Mouse (Mus musculus) liver, embryonic 13.5 days (tissue): Measurements from ENCODE around the gene Slc7a4. TPM values are rescaled to one million over a fixed set of nuclear protein-coding genes. Genes with fewer than 3 reads are reported as not detected.

Experiments
- ATAC-seq: fragments of 200-750 bp; cut with Nextera tagmentation; 2 replicates; pipeline ENCODE4 v1.8.0; 2017; ENCODE audit warnings: low read depth, mild to moderate bottlenecking, moderate number of reproducible peaks, moderate library complexity
- DNase-seq: peaks from one replicate; pipeline ENCODE4 v3.0.0; 2022
- H3K27ac ChIP-seq: fragments of 300-500 bp; sonication (generic); 2 replicates; pipeline ENCODE4 v1.5.1; 2015; ENCODE audit warnings: moderate library complexity, mild to moderate bottlenecking, inconsistent platforms
- H3K27me3 ChIP-seq: fragments of 300-500 bp; sonication (generic); 2 replicates; pipeline ENCODE4 v1.6.1; 2015; ENCODE audit warnings: mild to moderate bottlenecking, inconsistent platforms
- H3K36me3 ChIP-seq: fragments of 300-500 bp; sonication (generic); 2 replicates; pipeline ENCODE4 v1.6.1; 2015; ENCODE audit warnings: mild to moderate bottlenecking, inconsistent platforms
- H3K4me1 ChIP-seq: fragments of 300-500 bp; sonication (generic); replicated peaks from 2 replicates; pipeline ENCODE4 v1.6.1; 2015; ENCODE audit warnings: inconsistent platforms
- H3K4me2 ChIP-seq: fragments of 300-500 bp; sonication (generic); 2 replicates; pipeline ENCODE4 v1.6.1; 2015; ENCODE audit warnings: inconsistent platforms, mild to moderate bottlenecking, moderate library complexity
- H3K4me3 ChIP-seq: fragments of 300-500 bp; sonication (generic); replicated peaks from 2 replicates; pipeline ENCODE4 v1.5.1; 2015; ENCODE audit warnings: mild to moderate bottlenecking, inconsistent platforms
- H3K9ac ChIP-seq: fragments of 300-500 bp; sonication (generic); 2 replicates; pipeline ENCODE4 v1.6.1; 2015; ENCODE audit warnings: mild to moderate bottlenecking, inconsistent platforms
- H3K9me3 ChIP-seq: fragments of 300-500 bp; sonication (generic); replicated peaks from 2 replicates; pipeline ENCODE4 v1.6.1; 2016; ENCODE audit warnings: inconsistent platforms
- WGBS: fragments of 180-500 bp; shearing (Covaris S2); methylation state at CpG from one replicate; pipeline ENCODE4 v1.1.7; 2015; ENCODE audit not compliant: insufficient replicate concordance; 5-methylcytosine and 5-hydroxymethylcytosine counted together
- polyA plus RNA-seq: library from polyadenylated mRNA; unstranded; fragments of >200 nt; fragmentation: Nextera tagmentation; extraction: Ambion mirVana; gene quantifications from 2 replicates; pipeline ENCODE4 v1.2.1, GENCODE M21; 2015

The Slc7a4 gene
- polyA plus RNA-seq, 1 experiment from 2014 or later, result 1.8 TPM

DNA sequence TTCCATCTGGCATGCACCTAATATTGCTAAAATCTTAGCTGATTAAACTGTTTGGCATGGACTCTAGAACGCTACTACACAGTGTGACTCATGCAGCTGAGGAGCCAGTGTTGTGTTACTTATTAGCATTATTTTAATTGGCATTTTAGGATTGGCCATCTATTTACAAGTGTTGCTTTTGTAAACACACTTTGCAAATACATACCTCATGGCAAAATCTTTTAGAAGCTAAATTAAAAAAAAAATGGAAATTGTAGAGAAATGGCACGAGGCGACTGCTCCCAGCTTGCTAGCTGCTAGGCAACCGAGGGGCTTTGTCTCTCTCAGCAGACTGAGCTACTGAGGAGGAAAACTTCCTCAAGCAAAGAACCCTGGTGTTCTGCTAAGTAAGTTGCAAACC is 21.9 kb upstream of the Slc7a4 start:
- H3K27ac ChIP-seq, result no peak overlapping the region
- no peak for ATAC-seq
- no peaks in the 10 kb centered on the region for H3K4me1 ChIP-seq
- peaks cover 2% of the 10 kb centered on the region; the same call in 1 of the 2 replicates for H3K27me3 ChIP-seq
- H3K4me3 ChIP-seq, result no peak overlapping the region
- no peak overlapping the region for H3K4me2 ChIP-seq
- no peak overlapping the region for H3K9ac ChIP-seq
- WGBS, result 67% methylated on average over 4 of the region's 4 CpGs
- no peak for DNase-seq
- no peaks in the 10 kb centered on the region for H3K36me3 ChIP-seq
- H3K9me3 ChIP-seq, result no peaks in the 10 kb centered on the region

DNA sequence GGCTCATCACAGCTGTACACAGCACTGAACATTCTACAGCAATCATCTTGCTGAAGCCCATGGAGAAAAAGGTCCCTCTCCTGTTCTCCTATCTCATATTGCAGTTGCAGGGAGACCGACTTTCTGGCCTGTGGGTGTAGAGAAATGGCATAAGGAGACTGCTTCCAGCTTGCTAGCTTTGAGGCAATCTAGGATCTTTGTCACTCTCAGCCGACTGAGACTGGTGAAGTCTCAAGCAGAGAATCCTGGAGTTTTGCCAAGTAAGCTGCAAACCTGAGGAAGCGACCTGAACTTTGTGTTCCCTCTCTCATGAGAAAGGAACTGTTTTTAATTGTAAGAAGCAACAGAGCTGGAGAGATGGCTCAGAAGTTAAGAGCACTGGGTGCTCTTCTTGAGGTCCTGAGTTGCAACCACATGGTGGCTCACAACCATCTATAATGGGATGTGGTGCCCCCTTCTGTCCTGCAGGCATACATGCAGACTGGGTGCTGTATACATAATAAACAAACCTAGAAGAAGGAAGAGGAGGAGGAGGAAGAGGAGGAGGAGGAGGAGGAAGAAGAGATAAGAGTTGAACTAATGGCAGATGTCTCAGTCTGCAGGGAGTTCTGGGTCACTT is 18.0 kb upstream of the Slc7a4 start:
- Histone ChIP-seq H3K4me2 (no peak overlapping the region), H3K9ac (no peak overlapping the region), H3K4me1 (no peaks in the 10 kb centered on the region), H3K36me3 (no peaks in the 10 kb centered on the region), H3K27me3 (0 out of 2 replicates have a peak, but pooled peaks cover 2% of the 10 kb centered on the region), H3K9me3 (no peaks in the 10 kb centered on the region), H3K27ac (no peak overlapping the region), H3K4me3 (no peak overlapping the region)
- ATAC-seq (peak; percentile 36; the same call in 1 of the 2 replicates), DNase-seq (no peak)
- 55% methylated on average over 3 of the region's 3 CpGs for WGBS

DNA sequence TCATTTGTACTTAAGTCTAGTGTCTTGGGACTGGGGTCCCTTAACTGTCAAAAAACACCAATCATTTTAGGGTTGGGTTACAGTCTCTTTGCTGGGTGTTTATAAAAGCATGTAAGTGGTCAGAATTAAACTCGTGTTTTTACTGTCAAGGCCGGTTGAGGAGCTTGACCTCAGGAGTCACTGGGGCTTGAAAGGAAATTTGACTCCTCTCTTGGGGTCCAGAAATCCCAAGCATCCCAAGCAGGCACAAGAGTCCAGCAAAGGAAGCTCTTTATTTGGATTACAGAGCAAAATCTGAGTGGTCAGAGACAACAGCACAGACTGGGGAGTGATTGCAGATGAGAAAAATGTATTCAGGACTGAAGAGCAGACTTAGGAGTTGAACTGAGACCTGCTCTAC is 7.7 kb upstream of the Slc7a4 start:
- Histone ChIP-seq H3K27ac (no peak overlapping the region), H3K4me2 (no peak overlapping the region), H3K4me1 (no peaks in the 10 kb centered on the region), H3K9me3 (peaks cover 12% of the 10 kb centered on the region; the same call in 1 of the 2 replicates), H3K27me3 (0 out of 2 replicates have a peak, but pooled peaks cover 3% of the 10 kb centered on the region), H3K36me3 (no peaks in the 10 kb centered on the region), H3K4me3 (no peak overlapping the region), H3K9ac (no peak overlapping the region)
- no peak for DNase-seq
- ATAC-seq, result no peak
- WGBS, result 62% methylated on average over 2 of the region's 2 CpGs

DNA sequence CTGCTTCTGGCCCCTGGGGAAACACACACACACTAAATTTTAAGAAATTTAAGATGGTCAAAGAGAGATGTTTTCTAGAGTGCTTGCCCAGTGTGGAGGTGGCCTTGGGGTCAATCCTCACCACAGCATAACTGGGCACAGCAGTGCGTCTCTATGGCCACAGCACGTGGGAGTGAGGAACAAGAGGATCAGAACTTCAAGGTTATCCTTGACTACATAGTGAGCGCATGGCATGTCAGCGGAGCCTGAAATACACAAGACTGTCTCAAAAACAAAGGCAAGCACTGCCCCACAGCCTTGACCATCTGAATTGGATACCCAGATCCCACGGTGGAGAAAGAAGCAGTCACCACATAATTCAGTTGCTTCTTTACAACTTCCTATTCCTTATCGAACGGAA is 1.5 kb upstream of the Slc7a4 start:
- Histone ChIP-seq H3K36me3 (no peaks in the 10 kb centered on the region), H3K9ac (no peak overlapping the region), H3K4me3 (no peak overlapping the region), H3K4me2 (no peak overlapping the region), H3K9me3 (peaks cover 12% of the 10 kb centered on the region; the same call in 1 of the 2 replicates), H3K27me3 (no peaks in the 10 kb centered on the region), H3K4me1 (no peaks in the 10 kb centered on the region), H3K27ac (no peak overlapping the region)
- ATAC-seq (no peak), DNase-seq (no peak)
- 75% methylated on average over 7 of the region's 7 CpGs for WGBS

DNA sequence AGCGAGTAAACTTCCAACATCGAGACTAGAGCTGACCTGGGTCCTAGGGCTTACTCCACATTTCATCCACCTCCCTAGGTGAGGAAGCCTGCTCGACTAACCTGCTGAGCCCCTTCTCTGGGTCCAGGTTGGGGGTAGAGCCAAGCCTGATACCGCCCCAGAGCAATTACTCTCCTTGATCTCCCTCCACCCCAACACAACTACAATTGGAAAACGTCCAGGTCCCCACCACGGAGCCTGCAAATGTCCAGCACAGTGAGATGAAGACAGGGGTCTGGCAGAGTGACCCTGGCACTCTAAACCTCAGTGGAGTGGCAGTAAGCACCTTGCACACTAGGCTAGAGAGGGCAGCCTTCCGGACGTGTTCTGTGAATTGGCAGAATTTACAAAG is 6.2 kb downstream of the Slc7a4 start:
- H3K4me1 ChIP-seq, result peaks cover 15% of the 10 kb centered on the region
- no peaks in the 10 kb centered on the region for H3K36me3 ChIP-seq
- peak overlapping the region; percentile 49; the same call in 1 of the 2 replicates for H3K9ac ChIP-seq
- H3K9me3 ChIP-seq, result no peaks in the 10 kb centered on the region
- no peak for ATAC-seq
- no peak for DNase-seq
- no peak overlapping the region for H3K27ac ChIP-seq
- peak overlapping the region; percentile 74 for H3K4me2 ChIP-seq
- 25% methylated on average over 8 of the region's 8 CpGs for WGBS
- peaks cover 63% of the 10 kb centered on the region for H3K27me3 ChIP-seq
- H3K4me3 ChIP-seq, result peak overlapping the region; percentile 59

DNA sequence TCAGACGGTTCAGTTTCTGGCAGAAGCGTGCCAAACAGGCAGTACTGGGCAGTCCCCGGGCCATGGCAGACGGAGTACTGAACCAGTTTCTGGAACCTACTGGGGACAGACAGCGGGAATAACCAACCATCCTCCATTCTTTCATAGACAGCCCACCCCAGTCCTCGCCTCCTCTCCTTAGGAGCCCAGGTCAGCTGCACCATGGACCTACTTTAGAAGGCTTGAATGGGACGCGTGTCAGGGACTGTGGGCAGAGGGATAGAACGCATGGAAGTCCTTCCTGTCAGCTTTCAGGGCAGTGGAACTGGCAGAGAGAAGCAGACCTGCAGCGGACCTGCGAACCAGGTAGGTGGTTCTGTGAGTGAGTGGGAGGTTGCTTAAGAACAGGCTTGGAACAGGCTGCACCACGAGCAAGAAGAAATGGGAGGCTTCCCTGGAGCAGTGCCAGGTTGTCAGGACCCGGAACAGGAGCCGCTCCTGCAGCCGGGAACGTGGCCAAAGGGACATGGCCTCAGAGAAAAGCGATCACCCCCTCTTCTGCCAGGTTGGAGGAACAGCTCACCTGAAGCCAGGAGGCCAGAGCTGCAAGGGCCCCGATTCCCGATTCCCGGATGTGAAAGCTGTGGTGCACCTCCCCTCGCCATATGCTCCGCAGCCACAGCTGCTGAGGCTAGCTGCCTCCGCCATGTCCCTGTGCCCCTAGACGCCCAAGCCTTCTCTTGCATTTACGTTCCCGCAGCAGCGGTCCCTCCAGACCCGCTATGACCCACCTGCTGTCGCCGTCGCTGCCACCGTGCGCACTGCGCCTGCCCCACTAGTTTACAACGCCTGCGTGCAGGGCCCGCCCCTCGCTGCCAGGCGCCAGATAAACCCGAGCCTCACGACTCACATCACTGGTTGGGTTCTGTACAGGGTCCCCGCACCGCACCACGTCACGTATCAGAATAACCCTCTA is 6.9 kb downstream of the Slc7a4 start:
- Histone ChIP-seq H3K4me1 (peaks cover 15% of the 10 kb centered on the region), H3K9ac (peak overlapping the region; percentile 49), H3K27me3 (peaks cover 66% of the 10 kb centered on the region), H3K9me3 (no peaks in the 10 kb centered on the region), H3K27ac (no peak overlapping the region), H3K36me3 (no peaks in the 10 kb centered on the region), H3K4me2 (peak overlapping the region; percentile 74), H3K4me3 (peak overlapping the region; percentile 59)
- ATAC-seq (peak; percentile 62), DNase-seq (no peak)
- 13% methylated on average over 45 of the region's 45 CpGs for WGBS

DNA sequence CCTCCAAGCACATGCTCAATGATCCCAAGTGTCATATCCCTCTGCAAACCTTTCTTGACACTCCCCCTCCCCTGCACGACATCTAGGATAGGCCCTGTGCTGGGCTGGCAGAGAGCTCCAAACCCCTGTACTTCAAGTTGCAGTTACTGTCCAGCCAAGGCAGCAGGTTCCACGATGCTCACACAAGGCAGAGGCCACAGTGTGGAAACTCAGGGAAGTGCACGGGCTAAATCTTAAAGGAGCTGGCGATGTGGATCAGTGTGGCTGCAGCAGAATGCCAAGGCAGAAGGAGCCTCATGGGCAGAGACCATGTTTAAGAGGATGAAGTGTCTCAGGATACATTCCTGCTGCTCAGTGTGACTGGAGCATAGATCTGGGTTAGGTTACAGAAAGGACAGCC is 16.8 kb downstream of the Slc7a4 start:
- 27% methylated on average over 4 of the region's 4 CpGs for WGBS
- no peak overlapping the region for H3K27ac ChIP-seq
- no peaks in the 10 kb centered on the region for H3K36me3 ChIP-seq
- H3K9ac ChIP-seq, result no peak overlapping the region
- DNase-seq (no peak), ATAC-seq (no peak)
- no peaks in the 10 kb centered on the region for H3K9me3 ChIP-seq
- H3K4me2 ChIP-seq, result no peak overlapping the region
- peaks cover 10% of the 10 kb centered on the region for H3K4me1 ChIP-seq
- peaks cover 61% of the 10 kb centered on the region for H3K27me3 ChIP-seq
- H3K4me3 ChIP-seq, result no peak overlapping the region

DNA sequence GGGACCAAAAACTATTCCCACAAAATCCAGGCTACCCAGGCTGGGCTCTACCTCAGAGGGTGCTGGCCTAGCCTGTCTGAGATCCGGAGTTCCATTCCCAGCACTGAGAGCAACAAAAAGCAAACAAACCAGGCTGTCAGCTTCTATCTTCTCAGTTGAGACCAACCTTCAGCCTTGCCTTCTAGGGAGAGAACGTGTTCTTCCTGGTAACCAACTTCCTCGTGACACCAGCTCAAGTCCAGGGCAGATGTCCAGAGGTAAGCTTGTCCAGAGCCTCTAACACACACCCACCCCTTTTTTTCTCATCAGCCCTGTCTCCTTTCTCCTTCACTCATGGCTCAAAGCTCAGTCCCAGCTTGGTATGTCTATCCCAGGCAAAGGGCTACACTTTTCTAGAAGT is 18.2 kb downstream of the Slc7a4 start:
- H3K27me3 ChIP-seq, result peaks cover 59% of the 10 kb centered on the region
- H3K9ac ChIP-seq, result no peak overlapping the region
- no peaks in the 10 kb centered on the region for H3K9me3 ChIP-seq
- no peaks in the 10 kb centered on the region for H3K36me3 ChIP-seq
- no peak overlapping the region for H3K4me2 ChIP-seq
- H3K27ac ChIP-seq, result no peak overlapping the region
- ATAC-seq (no peak), DNase-seq (no peak)
- no peak overlapping the region for H3K4me3 ChIP-seq
- peaks cover 15% of the 10 kb centered on the region for H3K4me1 ChIP-seq
- WGBS, result 30% methylated on average over 3 of the region's 3 CpGs

DNA sequence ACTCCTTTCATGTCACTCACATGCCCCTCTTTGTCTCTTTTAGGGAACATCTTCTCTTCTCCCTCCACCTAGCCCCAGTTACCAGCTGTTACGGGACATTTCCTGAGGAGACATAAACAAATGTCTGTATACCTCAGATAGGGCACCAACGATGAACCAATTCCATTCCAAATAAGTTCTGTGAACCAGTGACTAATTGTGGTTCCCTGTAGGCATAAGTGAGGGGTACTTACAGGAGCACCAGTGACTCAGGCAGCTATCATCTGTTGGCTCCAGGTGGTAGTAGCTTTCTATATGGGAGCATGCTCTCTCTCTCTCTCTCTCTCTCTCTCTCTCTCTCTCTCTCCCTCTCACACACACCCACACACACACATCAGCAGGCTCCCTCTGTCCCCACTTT is 18.8 kb downstream of the Slc7a4 start:
- WGBS, result 36% methylated on average over 2 of the region's 2 CpGs
- Histone ChIP-seq H3K9ac (no peak overlapping the region), H3K9me3 (no peaks in the 10 kb centered on the region), H3K27me3 (peaks cover 62% of the 10 kb centered on the region), H3K4me2 (no peak overlapping the region), H3K4me1 (peaks cover 20% of the 10 kb centered on the region), H3K27ac (no peak overlapping the region), H3K36me3 (no peaks in the 10 kb centered on the region), H3K4me3 (no peak overlapping the region)
- ATAC-seq, result no peak
- no peak for DNase-seq

DNA sequence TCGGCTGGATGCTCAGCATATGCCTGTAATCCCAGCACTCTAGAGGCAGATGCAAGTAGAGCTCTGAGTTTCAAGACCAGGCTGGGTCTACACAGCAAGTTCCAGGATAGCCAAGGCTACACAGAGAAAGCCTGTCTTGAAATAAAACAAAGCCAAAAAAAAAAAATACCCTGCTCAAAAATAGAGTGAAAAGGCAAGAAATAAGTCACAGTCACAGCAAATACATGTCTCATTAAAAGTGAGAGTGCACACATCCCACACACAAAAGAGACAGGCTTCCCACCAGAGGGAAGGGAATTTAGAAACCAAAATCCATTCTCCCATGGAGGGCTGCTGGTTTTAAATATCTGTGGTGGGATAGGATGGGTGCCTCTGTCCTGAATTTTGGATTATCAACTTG is 19.4 kb downstream of the Slc7a4 start:
- DNase-seq (no peak), ATAC-seq (no peak)
- Histone ChIP-seq H3K9ac (no peak overlapping the region), H3K4me3 (no peak overlapping the region), H3K9me3 (no peaks in the 10 kb centered on the region), H3K4me1 (peaks cover 26% of the 10 kb centered on the region), H3K27me3 (peaks cover 67% of the 10 kb centered on the region), H3K27ac (no peak overlapping the region), H3K36me3 (no peaks in the 10 kb centered on the region), H3K4me2 (no peak overlapping the region)
- 30% methylated on average over 1 of the region's 1 CpGs for WGBS

DNA sequence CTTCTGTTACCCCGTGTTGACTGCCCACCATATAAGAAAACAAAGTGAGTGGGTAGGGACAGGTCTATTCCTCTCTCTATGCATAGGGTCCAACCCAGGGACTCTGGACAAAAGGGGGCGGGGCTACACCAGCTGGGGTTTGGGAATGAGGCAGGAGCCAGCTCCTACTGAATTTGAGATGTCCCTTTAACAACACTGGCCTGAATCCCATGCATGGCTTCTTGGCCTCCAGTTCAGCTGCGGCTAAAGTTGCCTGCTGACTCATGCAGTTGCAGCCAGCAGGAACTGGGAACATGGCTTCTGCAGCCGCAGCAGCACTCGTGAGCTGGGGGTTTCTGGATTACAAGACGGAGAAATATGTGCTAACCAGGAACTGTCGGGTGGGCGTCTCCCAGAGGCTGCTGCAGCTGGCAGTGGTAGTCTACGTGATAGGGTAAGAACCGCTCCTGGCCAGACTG is 21.2 kb downstream of the Slc7a4 start, which contains the start of gene P2rx6:
Gene P2rx6 (plus strand): TSS at position 135 of the 458 bp plus-strand sequence.
- 5% methylated on average over 10 of the region's 10 CpGs for WGBS
- H3K9ac ChIP-seq, result peak within 1 kb of the TSS; percentile 23; the same call in 1 of the 2 replicates
- H3K36me3 ChIP-seq, result no peaks in the 10 kb centered on the region
- DNase-seq (no peak), ATAC-seq (no peak)
- no peaks in the 10 kb centered on the region for H3K9me3 ChIP-seq
- peak within 1 kb of the TSS; percentile 43 for H3K4me2 ChIP-seq
- H3K4me3 ChIP-seq, result 0 out of 2 replicates have a peak within 1 kb of the TSS, but pooled peaks have one; percentile 11
- H3K27ac ChIP-seq, result no peak within 1 kb of the TSS
- H3K27me3 ChIP-seq, result peaks cover 63% of the 10 kb centered on the region
- peaks cover 32% of the 10 kb centered on the region for H3K4me1 ChIP-seq
